Mouse (Mus musculus): ENCODE results near the gene Slc6a11.

Gene Slc6a11

GRCm38 (mm10) chr6:114131122-114131872, at the start of gene Slc6a11:
Slc6a11 (plus strand) TSS chr6:114131241.
- DNase-seq (ENCODE audit: low read depth, low spot score), result peak; percentile 12

GRCm38 (mm10) chr6:114087106-114087505, 43.9 kb upstream of the Slc6a11 start:
- DNase-seq (ENCODE audit: low read depth, low spot score), result peak; percentile 76

- DNase-seq (ENCODE audit: low read depth, low spot score), result peak; percentile 71
These were observed 41.4 kb upstream of the Slc6a11 start for GRCm38 (mm10) chr6:114089626-114090025.

- no peak for DNase-seq (ENCODE audit: low read depth, low spot score)
These were observed 38.8 kb upstream of the Slc6a11 start for GRCm38 (mm10) chr6:114092216-114092615.

- DNase-seq (ENCODE audit: low read depth, low spot score), result peak; percentile 46
These were observed 36.8 kb upstream of the Slc6a11 start for GRCm38 (mm10) chr6:114094251-114094650.

GRCm38 (mm10) chr6:114096574-114096973, 34.5 kb upstream of the Slc6a11 start:
- no peak for DNase-seq (ENCODE audit: low read depth, low spot score)

GRCm38 (mm10) chr6:114101923-114102322, 29.1 kb upstream of the Slc6a11 start:
- no peak for DNase-seq (ENCODE audit: low read depth, low spot score)

GRCm38 (mm10) chr6:114119507-114119906, 11.5 kb upstream of the Slc6a11 start:
- no peak for DNase-seq (ENCODE audit: low read depth, low spot score)

GRCm38 (mm10) chr6:114125530-114125929, 5.5 kb upstream of the Slc6a11 start:
- peak; percentile 19 for DNase-seq (ENCODE audit: low read depth, low spot score)

GRCm38 (mm10) chr6:114132472-114132871, 1.4 kb downstream of the Slc6a11 start:
- DNase-seq (ENCODE audit: low read depth, low spot score), result no peak

GRCm38 (mm10) chr6:114132916-114133315, 1.9 kb downstream of the Slc6a11 start:
- DNase-seq (ENCODE audit: low read depth, low spot score), result no peak

- DNase-seq (ENCODE audit: low read depth, low spot score), result no peak
These were observed 7.9 kb downstream of the Slc6a11 start for GRCm38 (mm10) chr6:114138970-114139369.

- DNase-seq (ENCODE audit: low read depth, low spot score), result no peak
These were observed 10.4 kb downstream of the Slc6a11 start for GRCm38 (mm10) chr6:114141481-114141880.

- DNase-seq (ENCODE audit: low read depth, low spot score), result no peak
These were observed 11.4 kb downstream of the Slc6a11 start for GRCm38 (mm10) chr6:114142480-114142879.

- DNase-seq (ENCODE audit: low read depth, low spot score), result no peak
These were observed 12.5 kb downstream of the Slc6a11 start for GRCm38 (mm10) chr6:114143544-114143943.

- DNase-seq (ENCODE audit: low read depth, low spot score), result no peak
These were observed 13.5 kb downstream of the Slc6a11 start for GRCm38 (mm10) chr6:114144447-114145105.

GRCm38 (mm10) chr6:114145650-114146329, 14.7 kb downstream of the Slc6a11 start:
- no peak for DNase-seq (ENCODE audit: low read depth, low spot score)

- DNase-seq (ENCODE audit: low read depth, low spot score), result no peak
These were observed 24.7 kb downstream of the Slc6a11 start for GRCm38 (mm10) chr6:114155720-114156119.

GRCm38 (mm10) chr6:114158811-114159210, 27.8 kb downstream of the Slc6a11 start:
- DNase-seq (ENCODE audit: low read depth, low spot score), result no peak

GRCm38 (mm10) chr6:114160732-114161131, 29.7 kb downstream of the Slc6a11 start:
- DNase-seq (ENCODE audit: low read depth, low spot score), result no peak

- DNase-seq (ENCODE audit: low read depth, low spot score), result no peak
These were observed 43.0 kb downstream of the Slc6a11 start for GRCm38 (mm10) chr6:114174052-114174397.

GRCm38 (mm10) chr6:114174398-114175140, 43.5 kb downstream of the Slc6a11 start:
- no peak for DNase-seq (ENCODE audit: low read depth, low spot score)
